Mouse (Mus musculus) liver, embryonic 14.5 days (tissue): ENCODE data around the gene Cnot2.

Experiments
- CTCF ChIP-seq: IDR thresholded peaks from 2 replicates; pipeline ENCODE4 v1.5.1; 2016; ENCODE audit warnings: antibody characterized with exemption, low read depth, control low read depth
- EP300 ChIP-seq: IDR thresholded peaks from 2 replicates; pipeline ENCODE4 v1.6.1; 2016; ENCODE audit warnings: antibody characterized with exemption, low read depth

DNA sequence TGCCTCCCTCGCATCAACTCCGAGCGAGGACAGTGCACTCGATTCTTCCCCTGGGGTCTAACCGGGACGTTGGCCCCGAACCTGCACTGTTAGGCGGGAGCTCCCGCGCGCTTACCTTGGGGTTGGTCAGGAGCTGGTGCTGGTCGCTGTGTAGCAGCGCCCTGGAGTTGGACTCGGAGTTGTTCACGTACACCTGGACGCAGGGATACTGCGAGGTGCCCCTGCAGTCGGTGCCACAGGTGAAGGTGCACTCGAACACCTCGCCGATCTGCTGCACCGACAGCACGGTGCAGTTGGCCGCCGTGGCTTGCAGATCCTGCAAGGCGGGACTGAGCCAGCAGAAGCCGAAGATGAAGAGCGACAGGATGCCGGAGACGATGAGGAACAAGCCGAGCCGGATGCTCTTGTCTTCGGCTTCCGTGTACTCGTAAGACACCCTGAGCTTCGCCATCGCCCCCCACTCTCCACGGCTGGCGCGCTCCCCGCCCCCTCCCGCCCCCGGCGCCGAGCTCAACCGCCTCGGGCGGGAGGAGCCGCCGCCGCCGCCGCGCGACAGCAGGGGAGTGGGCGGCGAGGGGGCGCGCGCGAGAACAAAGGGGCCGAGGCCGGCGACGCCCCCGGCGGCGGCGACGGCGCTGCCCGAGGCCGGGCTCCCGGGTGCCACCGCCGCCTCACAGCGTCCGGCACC lies 108.1 kb downstream of the Cnot2 start:
- no peak for TF ChIP-seq CTCF
- no peak for TF ChIP-seq EP300
